9 mouse cellular contexts compared by ENCODE assay signal in genomic region chr11:82255601-82256000, GRCm38 (mm10). TPM values are rescaled to one million over a fixed set of nuclear protein-coding genes. Genes with fewer than 3 reads are reported as not detected.
DNase-seq lines count a peak whose midpoint lies in the region; ATAC-seq and TF ChIP-seq lines count a peak whose summit lies in the region.
"Had no signal": no experiment of that assay in that cellular context is flagged by ENCODE, and none has a peak within 500 bp of the region (broad histone marks: within the 10 kb centered on the region; RNA-seq: fewer than 3 reads in every experiment).

No protein-coding gene starts in this region.

- no peak for TF ChIP-seq POLR2A in bone marrow, adult 2 months (IDR thresholded peaks at IDR 0.05; ENCODE audit: borderline replicate concordance, control insufficient read depth, low read depth, low read length)
- no peak for TF ChIP-seq POLR2A in embryonic fibroblast, embryonic 13.5 days (IDR thresholded peaks at IDR 0.05; ENCODE audit: low read depth, low read length)

- H3K9ac ChIP-seq in liver, embryonic 12.5 days, result no peak overlapping the region

- no peaks in the 10 kb centered on the region for H3K9me3 ChIP-seq in liver, embryonic 12.5 days (replicated peaks)

- TF ChIP-seq CTCF in bone marrow, adult 2 months (IDR thresholded peaks at IDR 0.05; ENCODE audit: control insufficient read depth, insufficient read depth, low read length), result peak; percentile 13; the same call in 1 of the 2 replicates
- 0 out of 2 replicates have a peak, but pooled peaks have one; percentile 22 for TF ChIP-seq CTCF in embryonic fibroblast, embryonic 13.5 days (IDR thresholded peaks at IDR 0.05; ENCODE audit: borderline replicate concordance, insufficient read depth, low read length)

- H3K4me2 ChIP-seq in liver, embryonic 12.5 days, result no peak overlapping the region

- no peak overlapping the region for H3K27ac ChIP-seq in liver, embryonic 12.5 days
- no peak overlapping the region for H3K27ac ChIP-seq in bone marrow, adult 2 months (ENCODE audit: control insufficient read depth, insufficient read depth, low read depth, low read length, poor library complexity)
- H3K27ac ChIP-seq in embryonic fibroblast, embryonic 13.5 days (ENCODE audit: insufficient read depth, low read length), result no peak overlapping the region

- H3K4me3 ChIP-seq in liver, embryonic 12.5 days, result no peak overlapping the region
- no peak overlapping the region for H3K4me3 ChIP-seq in bone marrow, adult 2 months (replicated peaks; ENCODE audit: control insufficient read depth, low read depth, low read length)
- no peak overlapping the region for H3K4me3 ChIP-seq in embryonic fibroblast, embryonic 13.5 days (ENCODE audit: insufficient read depth, low read length)

- H3K4me1 ChIP-seq in liver, embryonic 12.5 days, result no peaks in the 10 kb centered on the region
- no peaks in the 10 kb centered on the region for H3K4me1 ChIP-seq in bone marrow, adult 2 months (ENCODE audit: control insufficient read depth, insufficient read depth, low read length)
- H3K4me1 ChIP-seq in embryonic fibroblast, embryonic 13.5 days (ENCODE audit: control insufficient read depth, insufficient read depth, low read length), result no peaks in the 10 kb centered on the region

- H3K27me3 ChIP-seq in liver, embryonic 12.5 days (replicated peaks), result 0 out of 2 replicates have a peak, but pooled peaks cover 8% of the 10 kb centered on the region

- peak; percentile 30 for DNase-seq in liver
- peak; percentile 12 for DNase-seq in induced T-regulatory cell, adult 2 months (ENCODE audit: low read depth)
- DNase-seq in lung, postnatal 36 days, result peak; percentile 4
- DNase-seq in right cerebral cortex, postnatal 4 days, result peak; percentile 70

- no peak for ATAC-seq in liver, embryonic 12.5 days
- ATAC-seq in activated CD4-positive, CD25-positive, alpha-beta regulatory T cell, adult 4 months, result no peak

- no peaks in the 10 kb centered on the region for H3K36me3 ChIP-seq in liver, embryonic 12.5 days

- WGBS in liver, embryonic 12.5 days (ENCODE audit: insufficient replicate concordance), result 21% methylated on average over 4 of the region's 4 CpGs
- WGBS in bone marrow, adult 2 months, result 5% methylated on average over 4 of the region's 4 CpGs

RNA-seq across cellular contexts. Expression of gene Ccl1, which starts 49.9 kb away (rescaled TPM):
- polyA plus RNA-seq in liver, embryonic 12.5 days (2016; fragmentation: Nextera tagmentation; extraction: Ambion mirVana), result not detected in 2 replicates
- not detected in 2 replicates for polyA plus RNA-seq in bone marrow, adult 2 months (2011; ENCODE audit: insufficient read depth, insufficient read length, low replicate concordance, missing spikeins)
- polyA plus RNA-seq in embryonic fibroblast, embryonic 13.5 days (2011; ENCODE audit: insufficient read length, low read depth, missing spikeins), result not detected in 2 replicates
- polyA plus RNA-seq in activated CD4-positive, CD25-positive, alpha-beta regulatory T cell, adult 4 months (2017; shearing (Covaris generic)), result 10 to 100 TPM; 15.6 to 36.8 TPM
- polyA plus RNA-seq: spleen, adult 2 months had no signal

Comparison
In these comparisons a context has a peak if more than half of its experiments do, and no peak if none do; other contexts are left out.
1. DNase-seq: peak in every context shown above with its lines; median percentile 70 in right cerebral cortex, postnatal 4 days; 30 in liver; 12 in induced T-regulatory cell, adult 2 months; 4 in lung, postnatal 36 days.
2. RNA of gene Ccl1, which starts 49.9 kb away (polyA plus RNA-seq): 15.6 to 36.8 TPM in activated CD4-positive, CD25-positive, alpha-beta regulatory T cell, adult 4 months; not detected in liver, embryonic 12.5 days, not detected in bone marrow, adult 2 months and not detected in embryonic fibroblast, embryonic 13.5 days; every median in the first group is over 10 times any median in the second.